Mouse (Mus musculus): ENCODE data around the gene Ptgr1. TPM values are rescaled to one million over a fixed set of nuclear protein-coding genes. Genes with fewer than 3 reads are reported as not detected.

Gene Ptgr1
- 83.5 TPM for polyA plus RNA-seq (2014; fragmentation: Illumina TruSeq; extraction: RNeasy Lipid Tissue Mini Kit (QIAGEN cat#74804); ENCODE audit: low replicate concordance)

GRCm38 (mm10) chr4:58986540-58987190 is at the start of gene Ptgr1:
Gene Ptgr1 (minus strand): TSS chr4:58987119.

GRCm38 (mm10) chr4:59034918-59035785 is 48.2 kb upstream of the Ptgr1 start, which contains the start of gene Gng10:
Gene Gng10 (plus strand): TSS chr4:59035088.

DNA sequence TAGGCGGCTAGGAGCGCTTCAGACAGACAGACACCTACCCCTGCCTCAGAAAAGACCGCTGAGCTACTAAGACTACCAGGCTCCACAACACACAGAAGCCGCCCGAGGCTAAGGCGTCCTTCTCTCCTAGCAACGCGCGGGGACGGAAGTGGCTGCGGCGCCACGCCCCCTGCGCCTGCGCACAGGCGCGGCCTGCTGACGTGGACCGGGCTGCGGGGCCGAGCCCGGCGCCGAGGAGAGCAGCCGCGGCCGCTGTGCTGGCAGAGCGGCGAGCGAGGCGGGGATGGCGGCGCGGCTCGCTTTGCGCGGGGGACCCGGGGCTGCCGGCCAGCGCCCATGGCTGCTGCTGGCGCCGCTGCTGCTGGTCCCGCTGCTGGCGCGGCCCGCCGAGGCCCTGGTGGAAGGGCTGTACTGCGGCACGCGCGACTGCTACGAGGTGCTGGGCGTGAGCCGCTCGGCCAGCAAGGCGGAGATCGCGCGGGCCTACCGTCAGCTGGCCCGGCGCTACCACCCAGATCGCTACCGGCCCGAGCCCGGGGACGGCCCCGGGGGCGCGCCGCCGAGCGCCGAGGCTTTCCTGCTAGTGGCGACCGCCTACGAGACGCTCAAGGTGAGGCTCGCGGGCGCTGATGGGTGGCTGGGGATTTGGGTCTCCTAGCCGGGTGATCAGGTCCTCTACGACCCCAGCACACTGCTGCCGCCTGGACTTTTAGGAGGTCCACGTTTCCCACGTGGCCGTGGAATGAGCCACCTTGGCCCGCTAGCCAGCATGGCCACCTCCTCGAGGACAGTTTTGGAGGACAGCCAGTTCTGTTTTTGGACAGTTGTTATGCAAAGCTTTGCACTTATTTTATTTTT is 16.3 kb upstream of the Ptgr1 start, which contains the start of gene Gm20503:
Gene Gm20503 (plus strand): TSS at position 263 of the 858 bp plus-strand sequence.

GRCm38 (mm10) chr4:58994762-58995161 is 7.8 kb upstream of the Ptgr1 start, which contains the start of gene Dnajc25:
Gene Dnajc25 (plus strand): TSS chr4:58995062.

DNA sequence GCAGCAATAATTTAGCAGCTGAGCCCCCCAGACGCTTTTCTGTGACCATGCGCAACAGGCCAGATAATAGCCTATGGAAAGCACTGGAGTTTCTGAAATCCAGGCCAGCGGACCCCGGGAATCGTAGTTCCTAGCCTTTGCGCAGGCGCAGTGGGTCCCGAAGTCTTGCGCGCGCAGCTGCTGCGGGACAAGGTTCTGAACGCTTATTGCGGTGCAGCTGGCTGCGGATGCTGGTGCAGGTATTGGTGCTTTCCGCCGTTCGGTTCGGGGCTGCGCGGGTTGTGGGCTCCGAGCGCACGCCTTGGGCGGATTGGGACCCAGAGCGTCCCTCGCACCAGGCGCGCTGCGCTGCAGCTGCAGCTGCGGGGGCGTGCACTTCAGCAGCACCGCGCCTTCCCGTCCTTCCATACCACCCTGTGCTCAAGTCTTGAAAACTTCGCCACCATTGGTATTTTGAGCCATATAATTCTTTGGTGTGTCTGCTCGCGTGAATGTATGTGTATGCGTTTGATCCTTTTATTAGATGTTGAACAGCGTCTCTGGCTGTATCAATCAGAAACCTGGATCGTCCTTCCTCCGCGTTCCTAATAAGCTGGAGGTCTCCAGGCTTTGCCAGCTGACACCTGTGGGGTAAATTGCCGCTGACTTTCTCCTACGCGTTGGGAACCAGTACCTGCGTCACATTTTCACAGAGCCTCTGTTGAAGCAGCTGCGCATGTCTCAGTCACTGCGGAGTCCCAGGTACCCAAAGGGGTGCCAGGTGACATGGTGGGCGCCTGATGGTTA is 43.3 kb downstream of the Ptgr1 start, which contains the start of gene Zkscan16:
Gene Zkscan16 (plus strand): TSS at position 209 of the 786 bp plus-strand sequence.

Other genes with a start within 250 kb of the Ptgr1 start
- gene Olfr267, start 199.4 kb downstream of the Ptgr1 start, polyA plus RNA-seq (2014; fragmentation: Illumina TruSeq; extraction: RNeasy Lipid Tissue Mini Kit (QIAGEN cat#74804); ENCODE audit: low replicate concordance), result 0.11 TPM
- gene Ecpas, start 74.4 kb downstream of the Ptgr1 start, polyA plus RNA-seq (2014; fragmentation: Illumina TruSeq; extraction: RNeasy Lipid Tissue Mini Kit (QIAGEN cat#74804); ENCODE audit: low replicate concordance), result 143 TPM
- 0.19 TPM for gene Zkscan16, start 43.5 kb downstream of the Ptgr1 start, polyA plus RNA-seq (2014; fragmentation: Illumina TruSeq; extraction: RNeasy Lipid Tissue Mini Kit (QIAGEN cat#74804); ENCODE audit: low replicate concordance)
- gene Dnajc25, start 7.9 kb upstream of the Ptgr1 start, polyA plus RNA-seq (2014; fragmentation: Illumina TruSeq; extraction: RNeasy Lipid Tissue Mini Kit (QIAGEN cat#74804); ENCODE audit: low replicate concordance), result 34.1 TPM
- gene Gm20503, start 16.1 kb upstream of the Ptgr1 start, polyA plus RNA-seq (2014; fragmentation: Illumina TruSeq; extraction: RNeasy Lipid Tissue Mini Kit (QIAGEN cat#74804); ENCODE audit: low replicate concordance), result not detected
- gene Gng10, start 48.0 kb upstream of the Ptgr1 start, polyA plus RNA-seq (2014; fragmentation: Illumina TruSeq; extraction: RNeasy Lipid Tissue Mini Kit (QIAGEN cat#74804); ENCODE audit: low replicate concordance), result 66.8 TPM
- gene AI481877, start 151.9 kb upstream of the Ptgr1 start, polyA plus RNA-seq (2014; fragmentation: Illumina TruSeq; extraction: RNeasy Lipid Tissue Mini Kit (QIAGEN cat#74804); ENCODE audit: low replicate concordance), result not detected
- gene Ugcg, start 202.1 kb upstream of the Ptgr1 start, polyA plus RNA-seq (2014; fragmentation: Illumina TruSeq; extraction: RNeasy Lipid Tissue Mini Kit (QIAGEN cat#74804); ENCODE audit: low replicate concordance), result 203 TPM